Mouse (Mus musculus) hindbrain, embryonic 13.5 days (tissue): ENCODE measurements around the gene Angel1. TPM values are rescaled to one million over a fixed set of nuclear protein-coding genes. Genes with fewer than 3 reads are reported as not detected.

Source experiments
- ATAC-seq: fragments of 200-750 bp; cut with Nextera tagmentation; 2 replicates; pipeline ENCODE4 v1.8.0; 2017; ENCODE audit warnings: moderate TSS enrichment; ENCODE audit not compliant: low FRiP score
- H3K27ac ChIP-seq: fragments of 300-500 bp; sonication (generic); 2 replicates; pipeline ENCODE4 v1.5.1; 2015; ENCODE audit warnings: inconsistent platforms, mild to moderate bottlenecking, moderate library complexity
- H3K27me3 ChIP-seq: fragments of 300-500 bp; sonication (generic); 2 replicates; pipeline ENCODE4 v1.6.1; 2015; ENCODE audit warnings: mild to moderate bottlenecking, inconsistent platforms
- H3K36me3 ChIP-seq: fragments of 300-500 bp; sonication (generic); 2 replicates; pipeline ENCODE4 v1.6.1; 2015; ENCODE audit warnings: mild to moderate bottlenecking, inconsistent platforms
- H3K4me1 ChIP-seq: fragments of 300-500 bp; sonication (generic); replicated peaks from 2 replicates; pipeline ENCODE4 v1.6.1; 2015; ENCODE audit warnings: inconsistent platforms
- H3K4me2 ChIP-seq: fragments of 300-500 bp; sonication (generic); 2 replicates; pipeline ENCODE4 v1.6.1; 2015; ENCODE audit warnings: inconsistent platforms, mild to moderate bottlenecking, moderate library complexity
- H3K4me3 ChIP-seq: fragments of 300-500 bp; sonication (generic); 2 replicates; pipeline ENCODE4 v1.5.1; 2015; ENCODE audit warnings: mild to moderate bottlenecking, inconsistent platforms
- H3K9ac ChIP-seq: fragments of 300-500 bp; sonication (generic); 2 replicates; pipeline ENCODE4 v1.6.1; 2015; ENCODE audit warnings: mild to moderate bottlenecking, inconsistent platforms
- H3K9me3 ChIP-seq: fragments of 300-500 bp; sonication (generic); 2 replicates; pipeline ENCODE4 v1.6.1; 2016; ENCODE audit warnings: inconsistent platforms
- WGBS: fragments of 180-500 bp; shearing (Covaris S2); methylation state at CpG from one replicate; pipeline ENCODE4 v1.1.7; 2015; 5-methylcytosine and 5-hydroxymethylcytosine counted together
- polyA plus RNA-seq: library from polyadenylated mRNA; unstranded; fragments of >200 nt; fragmentation: Nextera tagmentation; extraction: Ambion mirVana; gene quantifications from 2 replicates; pipeline ENCODE4 v1.2.1, GENCODE M21; 2015

Gene Angel1
- polyA plus RNA-seq, 1 experiment from 2014 or later, result 12.6 TPM

- no peak overlapping the region for H3K4me3 ChIP-seq
- peaks cover 52% of the 10 kb centered on the region for H3K36me3 ChIP-seq
- WGBS, result 70% methylated on average over 9 of the region's 9 CpGs
- H3K4me1 ChIP-seq, result peaks cover 62% of the 10 kb centered on the region
- no peak for ATAC-seq
- no peaks in the 10 kb centered on the region for H3K9me3 ChIP-seq
- H3K27ac ChIP-seq, result peak overlapping the region; percentile 48
- peak overlapping the region; percentile 51; the same call in 1 of the 2 replicates for H3K9ac ChIP-seq
- no peak overlapping the region for H3K4me2 ChIP-seq
- no peaks in the 10 kb centered on the region for H3K27me3 ChIP-seq
These were observed 41.0 kb downstream of the Angel1 start for GRCm38 (mm10) chr12:86685275-86685674.

GRCm38 (mm10) chr12:86683698-86684097 is 42.6 kb downstream of the Angel1 start:
- no peaks in the 10 kb centered on the region for H3K9me3 ChIP-seq
- no peak for ATAC-seq
- no peak overlapping the region for H3K4me3 ChIP-seq
- H3K36me3 ChIP-seq, result peaks cover 38% of the 10 kb centered on the region
- H3K4me2 ChIP-seq, result peak overlapping the region; percentile 92
- WGBS, result 74% methylated on average over 7 of the region's 7 CpGs
- 0 out of 2 replicates have a peak overlapping the region, but pooled peaks have one; percentile 60 for H3K9ac ChIP-seq
- peaks cover 65% of the 10 kb centered on the region for H3K4me1 ChIP-seq
- no peaks in the 10 kb centered on the region for H3K27me3 ChIP-seq
- H3K27ac ChIP-seq, result 0 out of 2 replicates have a peak overlapping the region, but pooled peaks have one; percentile 0

- 75% methylated on average over 8 of the region's 8 CpGs for WGBS
These were observed 44.1 kb downstream of the Angel1 start for GRCm38 (mm10) chr12:86682178-86682577.

GRCm38 (mm10) chr12:86681626-86682025 is 44.6 kb downstream of the Angel1 start:
- no peaks in the 10 kb centered on the region for H3K9me3 ChIP-seq
- no peak overlapping the region; the same call in 1 of the 2 replicates for H3K27ac ChIP-seq
- ATAC-seq, result no peak
- H3K4me3 ChIP-seq, result peak overlapping the region; percentile 99
- H3K4me2 ChIP-seq, result peak overlapping the region; percentile 92
- H3K4me1 ChIP-seq, result peaks cover 58% of the 10 kb centered on the region
- peaks cover 17% of the 10 kb centered on the region for H3K36me3 ChIP-seq
- WGBS, result 82% methylated on average over 9 of the region's 9 CpGs
- H3K27me3 ChIP-seq, result no peaks in the 10 kb centered on the region
- H3K9ac ChIP-seq, result peak overlapping the region; percentile 60

More at GRCm38 (mm10) chr12:86682178-86682577, 44.1 kb downstream of the Angel1 start:
- peak overlapping the region; percentile 92 for H3K4me2 ChIP-seq
- H3K4me3 ChIP-seq, result peak overlapping the region; percentile 99
- H3K27me3 ChIP-seq, result no peaks in the 10 kb centered on the region
- no peak for ATAC-seq
- H3K9ac ChIP-seq, result peak overlapping the region; percentile 60
- peaks cover 63% of the 10 kb centered on the region for H3K4me1 ChIP-seq
- H3K9me3 ChIP-seq, result no peaks in the 10 kb centered on the region
- H3K36me3 ChIP-seq, result peaks cover 23% of the 10 kb centered on the region
- no peak overlapping the region for H3K27ac ChIP-seq

- Histone ChIP-seq H3K9ac (peak overlapping the region; percentile 100), H3K4me3 (peak overlapping the region; percentile 99), H3K4me2 (peak overlapping the region; percentile 92), H3K4me1 (peaks cover 54% of the 10 kb centered on the region), H3K36me3 (peaks cover 9% of the 10 kb centered on the region), H3K27ac (peak overlapping the region; percentile 98), H3K27me3 (no peaks in the 10 kb centered on the region), H3K9me3 (no peaks in the 10 kb centered on the region)
- no peak for ATAC-seq
- 23% methylated on average over 11 of the region's 11 CpGs for WGBS
These were observed 45.6 kb downstream of the Angel1 start for GRCm38 (mm10) chr12:86680591-86681193.

- H3K27ac ChIP-seq, result peak overlapping the region; percentile 98
- no peak for ATAC-seq
- WGBS, result 23% methylated on average over 12 of the region's 12 CpGs
- H3K9ac ChIP-seq, result peak overlapping the region; percentile 100
- peak overlapping the region; percentile 99 for H3K4me3 ChIP-seq
- peak overlapping the region; percentile 92 for H3K4me2 ChIP-seq
- H3K36me3 ChIP-seq, result peaks cover 5% of the 10 kb centered on the region
- H3K9me3 ChIP-seq, result no peaks in the 10 kb centered on the region
- no peaks in the 10 kb centered on the region for H3K27me3 ChIP-seq
- peaks cover 48% of the 10 kb centered on the region for H3K4me1 ChIP-seq
These were observed 46.2 kb downstream of the Angel1 start for GRCm38 (mm10) chr12:86679991-86680491.

- peak overlapping the region; percentile 99 for H3K4me3 ChIP-seq
- WGBS, result 2% methylated on average over 9 of the region's 9 CpGs
- peak; percentile 21; the same call in 1 of the 2 replicates for ATAC-seq
These were observed 46.7 kb downstream of the Angel1 start for GRCm38 (mm10) chr12:86679546-86679930.

GRCm38 (mm10) chr12:86678591-86679545 is 47.4 kb downstream of the Angel1 start, which contains the start of gene Vash1:
Gene Vash1, plus strand, starts transcription at chr12:86678700.
- H3K4me2 ChIP-seq, result peak within 1 kb of the TSS; percentile 92
- peaks cover 5% of the 10 kb centered on the region for H3K36me3 ChIP-seq
- peak within 1 kb of the TSS; percentile 99 for H3K4me3 ChIP-seq
- H3K9ac ChIP-seq, result peak within 1 kb of the TSS; percentile 100
- no peaks in the 10 kb centered on the region for H3K27me3 ChIP-seq
- ATAC-seq, result peak; percentile 73
- H3K9me3 ChIP-seq, result no peaks in the 10 kb centered on the region
- 1% methylated on average over 88 of the region's 94 CpGs for WGBS
- H3K27ac ChIP-seq, result peak within 1 kb of the TSS; percentile 98
- peaks cover 36% of the 10 kb centered on the region for H3K4me1 ChIP-seq

More at GRCm38 (mm10) chr12:86679546-86679930, 46.7 kb downstream of the Angel1 start:
- Histone ChIP-seq H3K4me2 (peak overlapping the region; percentile 92), H3K27me3 (no peaks in the 10 kb centered on the region), H3K36me3 (peaks cover 5% of the 10 kb centered on the region), H3K9ac (peak overlapping the region; percentile 100), H3K9me3 (no peaks in the 10 kb centered on the region), H3K4me1 (peaks cover 43% of the 10 kb centered on the region), H3K27ac (peak overlapping the region; percentile 98)

- ATAC-seq, result no peak
- H3K4me2 ChIP-seq, result no peak overlapping the region
- H3K4me3 ChIP-seq, result no peak overlapping the region
- 86% methylated on average over 5 of the region's 5 CpGs for WGBS
- H3K9ac ChIP-seq, result no peak overlapping the region
- no peak overlapping the region for H3K27ac ChIP-seq
- no peaks in the 10 kb centered on the region for H3K36me3 ChIP-seq
- no peaks in the 10 kb centered on the region for H3K27me3 ChIP-seq
- no peaks in the 10 kb centered on the region for H3K4me1 ChIP-seq
- H3K9me3 ChIP-seq, result no peaks in the 10 kb centered on the region
These were observed 53.8 kb downstream of the Angel1 start for GRCm38 (mm10) chr12:86672507-86672906.

GRCm38 (mm10) chr12:86672105-86672504 is 54.2 kb downstream of the Angel1 start:
- Histone ChIP-seq H3K27ac (no peak overlapping the region), H3K4me2 (no peak overlapping the region), H3K27me3 (no peaks in the 10 kb centered on the region), H3K4me3 (no peak overlapping the region), H3K36me3 (no peaks in the 10 kb centered on the region), H3K4me1 (no peaks in the 10 kb centered on the region), H3K9me3 (no peaks in the 10 kb centered on the region), H3K9ac (no peak overlapping the region)
- 84% methylated on average over 4 of the region's 4 CpGs for WGBS
- ATAC-seq, result no peak

- 92% methylated on average over 2 of the region's 2 CpGs for WGBS
These were observed 57.9 kb downstream of the Angel1 start for GRCm38 (mm10) chr12:86668404-86668803.

GRCm38 (mm10) chr12:86665656-86666055 is 60.6 kb downstream of the Angel1 start:
- Histone ChIP-seq H3K36me3 (no peaks in the 10 kb centered on the region), H3K4me1 (peaks cover 1% of the 10 kb centered on the region; the same call in 1 of the 2 replicates), H3K9me3 (no peaks in the 10 kb centered on the region), H3K9ac (no peak overlapping the region), H3K4me3 (no peak overlapping the region), H3K27ac (no peak overlapping the region), H3K27me3 (no peaks in the 10 kb centered on the region), H3K4me2 (no peak overlapping the region)
- 64% methylated on average over 3 of the region's 3 CpGs for WGBS
- ATAC-seq, result no peak

More at GRCm38 (mm10) chr12:86668404-86668803, 57.9 kb downstream of the Angel1 start:
- H3K4me2 ChIP-seq, result no peak overlapping the region
- H3K27me3 ChIP-seq, result no peaks in the 10 kb centered on the region
- H3K4me1 ChIP-seq, result no peaks in the 10 kb centered on the region
- H3K27ac ChIP-seq, result no peak overlapping the region
- no peak for ATAC-seq
- no peak overlapping the region for H3K9ac ChIP-seq
- H3K9me3 ChIP-seq, result no peaks in the 10 kb centered on the region
- H3K36me3 ChIP-seq, result no peaks in the 10 kb centered on the region
- H3K4me3 ChIP-seq, result no peak overlapping the region
